Mouse (Mus musculus) kidney, adult 11 months (tissue): ENCODE results near the gene Faap100.
"Not testable (repeated sequence)": the region's sequence is repeated elsewhere in the genome, so short reads cannot be mapped to it uniquely, and the experiment has no call there.

ENCODE experiments used
- DNase-seq: peaks from one replicate; pipeline ENCODE4 v3.0.0; 2022

Faap100 gene

DNA sequence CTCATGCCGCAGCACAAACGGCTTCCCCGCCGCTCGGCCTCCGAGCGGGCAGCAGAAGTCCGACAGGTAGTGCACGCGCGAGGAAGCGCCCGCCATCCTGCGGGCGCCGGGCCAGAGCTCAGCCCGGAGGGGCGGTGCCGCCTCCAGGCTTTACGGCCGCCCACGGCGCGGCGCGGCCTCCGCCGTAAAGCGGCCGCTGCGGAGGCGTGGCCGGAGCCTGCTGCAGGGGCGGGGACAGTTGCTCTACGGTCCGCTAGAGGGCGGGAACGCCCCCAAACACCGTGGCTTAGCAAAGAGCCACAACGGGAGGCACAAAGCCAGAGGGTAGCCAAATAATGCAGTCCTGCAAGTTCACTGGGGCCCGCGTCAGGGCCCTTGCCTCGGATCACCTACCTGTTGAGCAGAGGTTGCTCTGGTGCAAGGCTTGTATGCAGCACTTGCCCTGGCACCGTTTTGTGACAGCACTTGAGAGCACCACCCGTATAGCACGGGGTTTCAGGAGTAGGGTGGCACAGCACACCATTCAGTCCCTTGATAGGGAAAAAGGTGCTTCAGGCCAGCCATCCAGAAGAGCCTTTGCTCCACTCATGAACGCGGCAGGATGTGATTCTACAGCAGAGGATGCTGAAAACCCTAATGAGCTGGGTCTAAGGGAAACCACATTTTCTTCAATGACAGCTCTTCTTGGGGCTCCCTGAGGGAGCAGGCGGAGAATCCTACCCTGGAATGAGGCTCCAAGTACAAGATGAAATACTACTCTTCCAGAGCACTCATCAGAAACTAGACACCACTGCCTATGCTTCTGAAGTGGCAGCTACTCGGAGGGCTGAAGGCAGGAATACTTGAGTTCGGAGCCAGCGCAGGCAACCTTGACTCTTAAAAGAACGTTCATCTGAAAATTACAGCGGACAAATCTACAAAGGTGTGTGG is at the start of gene Faap100:
Gene Faap100, minus strand, starts transcription at position 154 of the 930 bp plus-strand sequence.
- DNase-seq: peak; percentile 93

DNA sequence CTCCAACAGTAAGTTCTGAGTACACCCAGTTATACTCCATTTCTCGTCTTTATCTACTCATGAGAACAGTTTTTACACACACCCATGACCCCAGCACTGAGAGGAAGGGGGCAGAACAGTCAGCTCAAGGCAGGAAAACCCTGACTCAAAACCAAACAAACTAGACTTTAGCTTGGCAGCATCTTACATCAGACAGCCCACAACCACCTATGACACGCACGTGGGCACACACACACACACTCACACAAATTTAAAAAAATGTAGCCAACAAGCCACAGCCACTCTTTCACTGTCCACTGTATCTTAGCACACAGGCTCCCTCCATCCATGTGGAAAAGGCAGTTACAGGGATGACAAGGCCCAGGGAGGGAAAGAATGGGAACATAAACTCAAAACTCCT is 48.2 kb upstream of the Faap100 start:
- DNase-seq: no peak

DNA sequence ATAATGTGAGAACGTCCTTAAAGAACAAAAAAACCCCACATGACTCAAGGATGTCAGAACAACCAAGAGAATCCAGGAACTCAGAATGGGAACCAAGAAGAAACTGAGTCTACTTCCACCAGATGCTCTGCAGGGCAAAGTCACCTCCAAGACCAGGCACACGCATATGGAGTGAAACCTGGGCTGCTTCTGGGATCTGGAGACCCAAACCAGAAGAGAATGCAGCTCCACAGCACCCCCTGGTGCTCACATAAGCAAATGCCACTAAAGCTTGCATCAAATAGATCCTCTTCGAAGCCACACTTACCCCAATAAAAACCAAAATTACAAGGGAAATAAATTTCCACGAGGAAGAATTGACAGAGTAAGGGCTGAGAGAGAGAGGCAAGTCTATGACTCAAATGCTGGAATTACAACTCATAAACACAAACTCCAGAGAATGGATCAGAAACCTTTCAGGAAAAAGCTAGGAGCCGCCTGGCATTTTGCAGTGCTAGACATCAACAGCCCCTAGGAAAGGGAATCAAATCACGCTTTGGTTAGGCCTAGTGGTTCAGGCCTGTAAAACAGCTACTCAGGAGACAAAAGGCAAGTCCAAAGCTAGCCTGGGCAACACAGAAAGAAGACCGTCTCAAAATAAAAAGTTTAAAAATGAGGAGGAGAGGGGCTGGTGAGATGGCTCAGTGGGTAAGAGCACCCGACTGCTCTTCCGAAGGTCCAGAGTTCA is 45.2 kb upstream of the Faap100 start:
- DNase-seq: peak; percentile 41

DNA sequence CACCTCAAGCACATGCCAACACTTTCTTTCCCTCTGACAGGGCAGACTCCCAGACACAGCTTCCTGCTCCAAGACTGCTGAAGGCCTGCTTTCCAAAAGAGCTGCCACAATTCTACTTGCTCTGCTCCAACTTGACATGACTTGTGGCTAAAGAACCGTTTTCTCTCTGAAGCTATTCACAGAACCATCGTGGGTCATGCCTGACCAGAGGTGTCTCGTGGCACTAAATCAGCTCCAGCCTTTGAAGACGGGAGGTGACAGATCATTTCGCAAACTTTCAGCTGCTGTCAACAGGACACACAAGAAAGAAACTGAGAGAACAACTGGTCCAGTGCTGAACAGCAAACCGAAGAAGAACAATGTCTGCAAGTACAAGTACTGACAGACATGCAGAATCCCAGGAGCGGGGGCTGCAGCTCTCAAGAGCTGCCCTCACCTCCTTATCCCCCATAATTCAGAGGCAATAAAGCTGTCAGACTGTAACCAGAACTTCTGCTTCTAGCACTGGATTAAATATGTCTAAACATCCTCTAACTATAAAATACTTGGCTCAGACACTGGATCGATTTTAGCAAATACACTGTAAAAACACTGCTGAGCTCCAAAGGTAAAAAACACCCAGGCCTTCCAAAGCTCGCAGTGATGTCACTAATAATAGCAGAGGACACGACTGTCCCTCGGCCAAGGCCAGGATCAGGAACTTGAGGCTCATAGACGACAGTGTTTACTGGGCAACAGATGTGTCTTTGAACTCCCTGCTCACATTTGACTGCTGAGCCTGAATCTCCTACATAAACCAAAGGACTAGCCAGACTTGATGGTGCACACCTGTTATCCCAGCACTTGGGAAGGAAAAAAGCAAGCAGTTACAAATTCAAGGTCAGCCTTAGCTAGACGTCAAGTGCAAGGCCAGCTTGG is 44.3 kb upstream of the Faap100 start:
- DNase-seq: no peak

DNA sequence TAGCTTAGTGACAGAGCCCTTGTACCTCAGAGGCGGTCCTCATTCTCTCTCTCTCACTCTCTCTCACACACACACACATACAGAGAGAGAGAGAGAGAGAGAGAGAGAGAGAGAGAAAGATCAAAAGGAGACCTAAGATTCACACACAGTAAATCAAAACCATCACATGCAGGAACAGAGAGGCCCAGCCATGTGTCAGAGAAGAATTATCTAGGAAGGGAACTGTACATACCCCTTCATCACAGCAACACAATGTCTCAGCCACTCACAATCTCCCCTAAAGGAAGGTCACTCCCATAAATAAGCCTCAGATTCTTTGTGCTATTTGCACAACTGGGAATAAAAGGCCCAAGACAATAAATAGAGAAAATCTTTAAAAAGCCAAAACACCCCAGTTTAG is 40.0 kb upstream of the Faap100 start:
- DNase-seq: no peak

DNA sequence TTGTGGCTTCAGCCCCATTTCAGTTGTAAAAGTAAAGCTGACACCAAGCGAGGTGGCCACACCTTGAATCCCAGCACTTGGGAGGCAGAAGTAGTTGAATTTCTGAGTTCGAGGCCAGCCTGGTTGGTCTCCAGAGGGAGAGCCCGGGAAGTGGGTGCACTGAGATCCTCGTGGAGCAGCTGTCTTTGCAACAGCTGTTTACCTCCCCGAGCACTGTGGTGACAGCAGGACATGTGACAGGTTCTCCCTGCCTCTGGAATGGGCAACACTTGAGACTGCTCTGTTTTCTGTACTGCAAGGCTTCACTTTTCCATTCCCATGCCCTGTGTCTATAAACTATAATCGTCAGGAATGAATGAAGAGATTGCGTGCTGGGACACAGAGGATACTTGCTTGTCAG is 39.3 kb upstream of the Faap100 start:
- no peak for DNase-seq

DNA sequence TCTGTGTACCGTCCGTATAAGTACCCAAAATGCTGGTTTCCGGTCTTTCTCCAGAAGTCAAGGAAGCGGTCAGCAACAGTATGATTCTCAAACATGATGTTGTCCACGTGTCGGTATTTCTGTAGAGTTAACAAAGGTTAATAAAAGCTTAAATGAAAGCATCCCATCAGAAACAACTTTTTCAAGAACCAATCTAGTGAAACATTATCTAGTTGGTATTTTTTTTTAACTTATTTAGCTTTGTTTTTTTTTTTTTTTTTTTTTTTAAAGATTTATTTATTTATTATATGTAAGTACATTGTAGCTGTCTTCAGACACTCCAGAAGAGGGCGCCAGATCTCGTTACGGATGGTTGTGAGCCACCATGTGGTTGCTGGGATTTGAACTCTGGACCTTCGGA is 35.1 kb upstream of the Faap100 start:
- not testable (repeated sequence) for DNase-seq

DNA sequence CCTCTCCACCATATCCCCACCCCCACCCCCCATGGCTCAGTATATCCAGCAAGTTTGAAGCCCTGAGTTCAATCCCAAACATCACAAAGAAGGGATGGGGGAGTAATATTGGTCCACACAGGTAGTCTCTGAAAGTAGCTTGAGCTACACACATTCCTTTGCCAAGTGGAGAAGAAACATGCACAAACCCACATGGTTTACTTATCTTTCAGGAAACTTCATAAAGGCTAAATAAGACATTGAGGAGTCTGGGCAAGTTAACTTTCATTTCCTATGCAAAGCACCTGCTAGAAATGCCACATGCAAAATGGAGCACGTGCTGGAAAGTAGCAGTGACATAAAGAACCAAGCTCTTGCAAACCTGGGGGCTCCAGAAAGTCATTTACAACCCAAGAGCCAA is 27.9 kb upstream of the Faap100 start:
- DNase-seq: no peak

DNA sequence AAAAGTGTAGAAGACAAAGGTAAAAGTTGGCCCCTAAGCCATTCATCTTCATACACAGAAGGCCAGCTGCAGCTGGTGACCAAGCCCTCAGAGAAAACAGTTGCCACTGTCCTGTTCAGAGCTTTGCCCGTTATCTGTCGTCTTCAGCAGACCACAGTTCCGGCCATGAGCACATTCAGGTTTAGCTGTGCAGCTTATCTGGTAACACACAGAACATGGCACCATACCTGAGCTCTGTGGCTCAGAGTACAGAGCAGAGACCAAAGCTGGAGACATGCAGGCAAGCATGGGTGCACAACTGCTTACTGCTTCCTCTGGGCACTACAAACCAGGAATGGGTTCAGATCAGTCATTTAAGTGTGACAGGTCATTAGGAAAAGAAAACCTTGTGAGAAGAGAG is 27.3 kb upstream of the Faap100 start:
- DNase-seq: no peak

DNA sequence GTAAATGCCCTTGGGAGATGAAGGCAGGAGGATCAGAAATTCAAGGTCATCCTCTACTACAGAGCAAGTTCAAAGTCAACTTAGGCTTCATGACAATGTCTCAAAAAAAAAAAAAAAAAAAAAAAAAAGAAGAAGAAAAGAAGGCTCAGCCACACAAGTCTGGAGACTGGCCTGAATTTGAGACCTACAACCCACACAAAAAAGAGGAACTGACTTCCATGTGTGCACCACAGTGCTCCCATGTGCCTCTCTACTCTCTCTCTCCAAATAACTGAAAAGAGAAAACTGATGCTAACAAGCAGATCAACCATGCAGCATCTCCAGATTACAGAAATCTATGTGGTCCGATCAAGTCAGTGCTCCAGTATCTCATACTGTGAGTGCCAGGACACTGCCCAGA is 26.2 kb upstream of the Faap100 start:
- DNase-seq: no peak

DNA sequence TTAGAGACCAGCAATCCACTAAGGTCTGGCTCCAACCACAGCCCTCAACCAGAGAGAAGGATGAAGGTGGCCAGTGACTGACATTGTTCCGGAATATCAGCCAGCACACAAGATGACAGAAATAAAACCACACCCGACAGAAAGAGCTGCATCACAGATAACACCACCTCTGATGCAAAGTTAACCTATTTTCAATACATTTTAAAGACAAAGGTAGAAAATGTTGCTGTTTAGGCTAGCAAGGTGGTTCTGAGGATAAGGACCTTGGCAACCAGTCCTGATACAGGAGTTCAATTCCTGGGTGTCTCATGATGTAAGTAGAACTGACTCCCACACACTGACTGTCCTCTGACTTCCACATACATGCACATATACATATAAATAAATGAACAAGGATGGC is 20.8 kb upstream of the Faap100 start:
- DNase-seq: no peak

DNA sequence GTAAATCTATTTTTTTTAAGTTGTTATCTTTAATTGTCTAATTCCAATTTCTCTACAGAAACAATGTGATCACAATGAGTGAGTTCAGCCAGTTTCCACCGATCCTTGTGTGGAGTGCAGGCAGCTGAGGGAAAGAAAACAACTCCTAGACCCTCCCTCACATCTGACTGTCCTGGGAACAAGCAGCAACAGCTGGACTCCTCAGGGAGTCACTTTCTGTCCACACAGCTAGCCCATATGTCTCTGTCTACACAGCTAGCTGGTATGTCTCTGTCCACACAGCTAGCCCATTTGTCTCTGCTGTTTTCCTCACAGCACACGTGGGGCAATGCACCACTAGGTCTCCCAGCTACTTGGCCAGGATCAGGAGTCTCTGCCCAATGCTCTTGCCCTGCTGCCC is 19.0 kb upstream of the Faap100 start:
- no peak for DNase-seq

DNA sequence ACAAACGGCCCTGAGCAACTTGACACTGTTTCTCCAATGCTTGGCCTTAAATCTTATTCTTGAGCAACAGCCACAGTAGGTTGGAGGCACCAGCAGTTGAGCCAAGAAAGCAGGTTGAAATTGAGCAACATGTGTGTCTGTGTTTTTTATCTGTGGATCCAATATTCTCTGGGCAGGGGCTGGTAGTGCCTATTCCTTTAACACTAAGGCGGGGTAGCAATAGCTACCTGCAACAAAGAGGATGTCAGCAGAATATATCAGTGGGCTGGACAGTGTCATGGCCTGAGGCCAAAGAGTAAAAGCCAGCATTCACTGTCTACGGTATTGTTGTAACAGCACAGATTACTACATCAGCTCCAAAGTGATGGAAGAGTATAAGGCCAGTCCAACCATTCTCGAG is 17.1 kb upstream of the Faap100 start:
- DNase-seq: no peak

DNA sequence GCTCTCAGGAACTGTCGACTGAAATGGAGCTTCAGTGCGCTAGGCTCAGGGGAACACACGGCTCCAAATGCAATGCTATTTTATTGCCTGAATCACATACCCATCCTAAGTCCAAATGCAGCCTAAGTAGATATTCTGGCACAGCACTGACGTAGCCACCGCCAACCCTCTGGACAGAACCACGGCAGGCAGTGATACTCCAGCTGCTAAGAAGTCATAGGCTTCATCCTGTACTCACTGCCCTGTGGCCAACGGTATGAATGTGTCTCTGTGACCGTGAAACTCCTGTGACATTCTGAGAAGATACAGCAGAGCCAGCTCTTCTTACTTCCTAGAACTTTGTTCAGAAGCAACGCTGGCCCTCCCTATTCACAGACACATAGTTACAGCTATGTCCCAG is 10.0 kb upstream of the Faap100 start:
- no peak for DNase-seq

DNA sequence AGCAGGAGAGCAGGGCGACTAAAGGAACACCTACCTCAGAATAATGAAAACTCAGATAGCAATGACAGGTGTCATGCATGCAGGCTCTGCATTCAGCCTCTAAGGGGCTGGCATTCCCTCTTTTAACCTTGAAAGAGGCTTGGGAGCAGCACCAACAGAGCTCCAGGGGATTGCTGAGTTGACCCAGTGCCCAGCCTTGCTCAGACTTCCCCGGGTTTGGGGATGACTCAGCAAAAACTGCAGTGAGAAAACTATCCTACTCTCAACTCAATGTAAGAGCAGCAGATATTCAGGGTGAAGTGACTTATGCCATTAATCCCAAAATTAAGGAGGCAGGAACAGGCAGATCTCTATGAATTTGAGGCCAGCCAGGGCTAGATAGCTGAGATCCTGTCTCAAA is 8.6 kb upstream of the Faap100 start:
- no peak for DNase-seq

DNA sequence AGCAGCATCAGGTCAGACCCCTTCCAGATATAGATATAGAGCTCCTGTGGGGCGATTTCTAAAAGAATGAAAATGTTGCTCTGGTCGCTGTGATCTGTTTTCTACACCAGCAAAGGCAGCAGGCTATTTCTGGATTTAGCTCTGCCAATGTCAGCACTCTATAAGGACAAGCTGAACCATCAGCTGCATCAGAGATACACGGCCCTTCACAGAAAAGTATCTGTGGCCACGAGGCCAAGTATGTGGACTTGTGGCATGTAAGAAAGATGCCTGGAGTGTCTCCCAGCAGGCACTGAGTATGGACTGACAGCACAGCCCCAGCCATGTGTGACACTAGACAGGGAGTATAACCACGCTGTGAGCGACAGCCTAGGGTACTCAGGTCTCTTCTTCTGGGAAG is 8.1 kb upstream of the Faap100 start:
- DNase-seq: no peak

DNA sequence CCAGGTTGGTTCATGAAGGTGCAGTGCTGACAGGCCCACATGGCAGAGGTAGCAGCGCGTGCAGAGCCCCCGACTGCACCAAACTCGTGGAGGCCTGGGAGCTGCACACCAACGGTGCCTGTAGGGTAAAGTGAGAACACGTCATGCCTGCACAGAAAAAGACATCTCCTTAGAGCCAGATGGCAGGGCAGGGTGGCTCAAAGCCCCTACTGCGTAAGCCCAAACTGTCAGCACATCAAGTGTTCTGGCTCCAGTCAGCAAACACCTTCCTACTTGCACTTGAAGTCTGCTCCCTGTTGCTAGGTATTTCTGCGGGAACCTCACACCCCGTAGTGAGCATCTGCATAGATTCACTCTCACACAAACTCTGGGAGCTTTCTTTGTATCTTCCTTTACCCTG is 3.9 kb upstream of the Faap100 start:
- no peak for DNase-seq

DNA sequence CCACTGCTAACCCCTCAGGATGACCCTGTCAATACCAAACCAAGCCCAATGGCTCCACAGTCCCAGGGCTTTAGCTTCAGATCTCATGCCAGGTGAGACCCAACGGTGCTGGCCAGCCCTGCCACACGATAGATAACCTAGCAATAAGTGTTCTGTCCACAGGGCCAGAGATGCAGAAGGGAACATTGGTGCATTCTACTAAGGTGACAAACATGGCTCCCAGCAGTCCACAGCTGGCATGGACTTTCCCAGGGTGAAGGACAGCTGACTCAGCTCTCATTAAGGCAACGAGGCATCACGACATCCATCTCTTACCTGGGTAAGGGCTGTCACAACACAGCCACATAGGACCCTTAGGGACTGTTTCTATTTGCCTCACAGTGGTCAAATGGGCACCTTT is 2.6 kb upstream of the Faap100 start:
- DNase-seq: no peak

DNA sequence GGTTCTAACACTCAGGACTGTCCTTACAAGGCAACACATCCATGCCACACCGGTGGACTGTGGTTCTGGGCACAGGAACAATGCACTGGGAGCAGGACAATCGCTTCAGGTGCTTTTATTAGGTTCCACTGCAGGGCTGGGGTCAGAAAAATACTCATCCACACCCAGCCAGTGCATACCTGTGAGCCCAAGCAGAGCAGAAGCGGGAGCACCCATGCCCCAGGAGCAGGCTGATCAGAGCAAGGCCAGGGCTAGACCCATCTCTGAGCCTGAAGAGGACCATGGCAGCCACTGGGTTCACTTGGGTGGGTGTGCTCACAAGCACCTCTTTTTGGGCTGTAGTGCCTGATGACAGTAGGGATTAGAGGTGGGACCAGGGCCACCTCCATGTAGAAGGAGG is 1.7 kb upstream of the Faap100 start:
- DNase-seq: no peak

DNA sequence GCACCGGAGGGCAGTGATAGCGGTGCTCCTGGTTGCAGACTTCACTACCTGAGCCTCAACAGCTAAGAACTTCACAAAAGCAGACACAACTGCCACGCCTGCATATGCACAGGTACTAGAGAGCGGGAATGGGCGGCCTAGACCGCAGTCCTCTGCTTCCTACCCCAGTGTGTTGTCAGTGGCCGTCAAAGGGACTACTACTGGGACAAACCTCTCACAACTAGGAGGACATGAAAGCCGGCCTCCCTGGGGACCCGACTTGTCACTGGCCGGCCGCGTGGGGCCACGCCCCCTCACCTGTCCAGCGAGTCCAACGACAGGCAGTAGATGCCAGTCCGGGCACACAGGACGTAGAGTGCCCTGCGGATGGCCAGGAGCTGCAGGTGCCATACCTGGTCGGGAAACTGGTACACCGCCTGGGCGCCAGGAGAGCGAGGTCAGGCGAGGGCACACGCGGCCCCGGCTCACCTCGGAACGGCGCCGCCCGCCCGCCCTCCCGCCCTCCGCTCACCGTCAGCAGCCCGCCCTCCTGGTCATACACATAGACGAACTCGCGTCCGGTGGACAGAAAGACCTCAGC is 443 bp downstream of the Faap100 start:
- peak; percentile 81 for DNase-seq

DNA sequence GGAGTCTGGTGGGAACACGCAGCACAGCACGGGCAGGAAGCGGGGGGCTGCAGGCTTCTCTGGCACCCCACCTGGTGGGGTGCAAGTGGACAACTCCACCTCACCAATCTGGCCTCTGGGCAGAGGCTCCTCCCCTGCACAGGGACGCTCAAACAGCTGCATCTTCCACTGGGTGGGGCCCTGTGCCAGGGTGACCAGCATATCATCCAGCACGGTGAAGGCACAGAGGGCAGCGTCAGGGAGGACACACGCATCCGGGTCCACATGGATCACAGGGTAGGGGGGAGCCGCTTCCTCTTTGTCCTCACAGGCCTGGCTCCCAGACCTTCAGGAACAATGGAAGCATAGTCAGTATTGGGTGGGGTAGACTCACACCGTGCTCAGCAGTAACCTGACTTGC is 1.2 kb downstream of the Faap100 start:
- DNase-seq: no peak

DNA sequence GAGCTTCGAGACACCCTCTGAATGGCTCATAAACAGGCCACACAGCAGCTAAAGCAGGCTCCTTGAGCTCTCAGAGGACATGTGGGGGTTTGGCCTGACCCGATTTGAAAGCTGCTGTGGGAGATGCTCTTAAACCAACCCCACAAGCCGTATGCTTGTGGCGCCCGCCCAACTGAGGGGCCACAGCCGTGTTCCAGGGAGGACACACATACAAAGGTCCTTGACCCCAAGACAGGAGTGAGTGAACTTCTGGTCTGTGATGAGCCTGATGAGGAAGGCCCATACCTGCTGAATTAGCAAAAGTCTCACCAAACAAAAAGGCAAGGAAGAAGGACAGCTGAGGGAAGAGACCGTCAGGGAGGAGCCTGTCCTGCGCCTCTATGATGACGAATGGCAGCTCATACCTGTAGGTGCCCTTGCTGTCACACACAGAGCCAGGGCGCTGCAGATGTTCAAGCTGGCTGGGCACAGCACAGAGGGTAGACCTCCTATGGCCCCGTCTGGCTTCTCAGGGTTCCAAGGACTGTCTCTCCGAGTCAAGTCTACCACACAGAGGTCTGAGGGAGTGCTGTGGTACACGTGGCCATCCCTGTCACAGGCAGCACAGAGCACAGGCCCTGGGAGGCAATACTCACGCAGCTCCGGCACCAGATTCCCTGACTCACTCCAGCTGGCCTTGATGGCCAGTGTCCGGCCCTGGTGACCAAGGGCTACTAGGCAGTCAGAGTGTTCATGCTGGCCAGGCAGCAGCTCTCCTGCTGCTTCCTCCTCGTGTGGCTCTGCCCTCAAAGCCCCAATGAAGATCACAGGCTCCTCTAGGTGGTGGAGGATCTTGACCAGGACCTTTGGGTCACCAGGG is 2.0 kb downstream of the Faap100 start:
- DNase-seq: no peak
